ENCODE assay signal across 22 mouse cellular contexts in genomic region chr6:92802421-92802820, GRCm38 (mm10). TPM values are rescaled to one million over a fixed set of nuclear protein-coding genes. Genes with fewer than 3 reads are reported as not detected.
"Had no signal": no experiment of that assay in that cellular context is flagged by ENCODE, and none has a peak within 500 bp of the region (broad histone marks: within the 10 kb centered on the region; RNA-seq: fewer than 3 reads in every experiment).

No protein-coding gene starts in this region.

- DNase-seq: layer of hippocampus, adult 9-11 months; liver; lung, adult 2 months; retina, postnatal 1 day; right cerebral cortex, postnatal 25 days; spleen, adult 18-20 months; thymus, adult 2 months; thymus, postnatal 14 days; thymus, postnatal 4 days had no signal

- ATAC-seq: liver, embryonic 12.5 days; midbrain, embryonic 13.5 days had no signal

- H3K4me1 ChIP-seq: liver, embryonic 12.5 days; liver, embryonic 15.5 days; midbrain, embryonic 13.5 days had no signal

- H3K27ac ChIP-seq: kidney, postnatal 0 days; layer of hippocampus, adult 2 months; limb, embryonic 10.5 days; limb, embryonic 13.5 days; liver, embryonic 12.5 days; liver, embryonic 15.5 days; macrophage; midbrain, embryonic 13.5 days had no signal

- H3K27me3 ChIP-seq: limb, embryonic 13.5 days; liver, embryonic 12.5 days; liver, embryonic 15.5 days; midbrain, embryonic 13.5 days had no signal

- H3K4me3 ChIP-seq: layer of hippocampus, adult 2 months; limb, embryonic 10.5 days; limb, embryonic 13.5 days; liver, embryonic 12.5 days; liver, embryonic 15.5 days; midbrain, embryonic 13.5 days had no signal

- H3K4me2 ChIP-seq: limb, embryonic 13.5 days; liver, embryonic 12.5 days; liver, embryonic 15.5 days; midbrain, embryonic 13.5 days had no signal

- H3K9ac ChIP-seq: limb, embryonic 13.5 days; liver, embryonic 12.5 days; liver, embryonic 15.5 days; midbrain, embryonic 13.5 days had no signal

- H3K9me3 ChIP-seq: limb, embryonic 10.5 days; limb, embryonic 13.5 days; liver, embryonic 12.5 days; liver, embryonic 15.5 days; midbrain, embryonic 13.5 days had no signal

- H3K36me3 ChIP-seq: limb, embryonic 10.5 days; liver, embryonic 12.5 days; liver, embryonic 15.5 days; midbrain, embryonic 13.5 days had no signal

RNA-seq across cellular contexts. Expression of gene A730049H05Rik, which starts 13.9 kb away (rescaled TPM):
- total RNA-seq: left cerebral cortex, adult 18-20 months; megakaryocyte, adult 5-6 weeks; neutrophil, adult 5-6 weeks had no signal
- polyA plus RNA-seq: large intestine, adult 2 months; liver, embryonic 15.5 days; macrophage; neural tube, embryonic 11.5 days had no signal
